Mouse (Mus musculus) left cerebral cortex, postnatal 10 days (tissue): ENCODE results near the gene Lrch3. TPM values are rescaled to one million over a fixed set of nuclear protein-coding genes. Genes with fewer than 3 reads are reported as not detected.
"Not testable (repeated sequence)": the region's sequence is repeated elsewhere in the genome, so short reads cannot be mapped to it uniquely, and the experiment has no call there.

ENCODE experiments used
- DNase-seq, 2 experiments: peaks; one replicate each; pipeline ENCODE4 v3.0.0; 2021 to 2022; ENCODE audit warnings: low spot score in 2 of 2, mixed read lengths in 1 of 2; ENCODE audit errors: extremely low spot score in 1 of 2
- intact Hi-C: fragments of 180-260 bp; cut with DNase I; formaldehyde crosslinking; loops from one replicate; pipeline ENCODE4 v1.15.1; 2025
- total RNA-seq, 2 experiments: library from RNA; stranded (reverse); gene quantifications; 2 replicates each; pipeline ENCODE4 v1.2.3; 2021

Lrch3 gene
- total RNA-seq, 2 experiments from 2014 or later, result 28.9 to 32.4 TPM

GRCm38 (mm10) chr16:32906186-32906585 is 7.7 kb upstream of the Lrch3 start:
- DNase-seq, result no peak

GRCm38 (mm10) chr16:32906727-32907126 is 7.2 kb upstream of the Lrch3 start:
- DNase-seq, result no peak
- intact Hi-C loops, result no loop called here

More at GRCm38 (mm10) chr16:32906186-32906585, 7.7 kb upstream of the Lrch3 start:
- intact Hi-C loops, result no loop called here

DNA sequence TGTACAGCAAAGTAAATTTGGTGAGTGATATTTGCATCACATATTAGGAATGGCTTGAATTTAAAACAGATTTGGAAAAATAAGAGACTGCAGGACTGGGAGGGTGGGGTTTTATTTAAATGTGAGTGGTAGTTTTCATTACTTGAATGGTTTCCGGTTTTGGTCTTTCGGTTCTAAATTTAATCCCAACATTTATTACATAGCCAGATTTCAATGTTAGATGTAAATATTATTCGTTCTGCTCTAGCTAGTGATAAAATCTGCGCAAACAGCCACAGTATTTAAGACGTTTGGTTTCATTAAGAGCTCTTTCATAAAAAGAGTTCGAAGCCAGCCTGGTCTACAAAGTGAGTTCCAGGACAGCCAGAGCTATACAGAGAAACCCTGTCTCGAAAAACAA is 688 bp upstream of the Lrch3 start:
- intact Hi-C loops, result loop anchor here (10.0 kb wide), 1 partner anchor 72 kb away; no protein-coding TSS in a partner anchor
- DNase-seq, result no peak

GRCm38 (mm10) chr16:32915292-32916068 is 1.6 kb downstream of the Lrch3 start:
- no peak for DNase-seq
- intact Hi-C loops, result loop anchor here (10.0 kb wide), 1 partner anchor 69 kb away; no protein-coding TSS in a partner anchor

- intact Hi-C loops, DNase-seq: not testable (repeated sequence)
These were observed 12.7 kb downstream of the Lrch3 start for GRCm38 (mm10) chr16:32926629-32927028.

GRCm38 (mm10) chr16:32927044-32927443 is 13.1 kb downstream of the Lrch3 start:
- intact Hi-C loops, result no loop called here
- no peak for DNase-seq

- no peak for DNase-seq
- intact Hi-C loops, result no loop called here
These were observed 16.0 kb downstream of the Lrch3 start for GRCm38 (mm10) chr16:32929918-32930317.

DNA sequence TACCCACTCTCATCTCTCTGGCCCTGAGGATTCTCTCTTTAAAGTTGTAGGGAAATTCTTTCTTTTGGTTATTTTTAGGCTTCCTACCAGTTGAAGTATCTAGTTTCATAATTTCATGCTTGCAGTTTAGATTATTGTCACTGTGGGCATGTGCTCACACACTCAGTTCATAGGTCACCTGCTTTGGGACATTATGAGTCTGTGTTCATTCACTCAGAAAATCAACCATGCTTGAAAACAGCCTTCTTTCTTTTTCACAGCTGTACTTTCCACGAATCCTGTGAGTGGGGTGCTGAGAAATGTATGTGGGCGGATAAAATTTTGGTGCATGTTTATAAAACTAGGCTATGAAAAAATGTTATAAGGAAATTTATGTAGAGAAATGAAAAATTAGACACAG is 20.6 kb downstream of the Lrch3 start:
- intact Hi-C loops, result no loop called here
- no peak for DNase-seq

- no peak for DNase-seq
- intact Hi-C loops, result no loop called here
These were observed 21.2 kb downstream of the Lrch3 start for GRCm38 (mm10) chr16:32935088-32935487.

DNA sequence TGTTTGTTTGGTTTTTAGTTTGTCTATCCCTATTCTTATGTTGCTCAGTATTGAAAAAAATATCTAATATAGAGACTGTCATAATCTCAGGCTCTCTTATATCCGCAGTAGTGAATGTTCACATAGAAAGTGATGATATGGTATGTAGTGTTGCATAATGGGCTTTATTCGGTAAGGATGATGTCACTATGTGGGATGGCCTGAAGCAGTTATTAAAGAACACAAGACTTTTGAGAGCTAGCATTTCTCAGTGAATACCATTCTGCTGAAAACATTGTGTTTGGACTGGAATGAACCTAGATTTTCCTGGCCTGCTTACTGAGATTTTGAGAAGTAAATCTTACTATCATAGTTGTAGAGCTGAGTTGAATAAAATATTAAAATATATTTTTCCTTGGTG is 23.5 kb downstream of the Lrch3 start:
- intact Hi-C loops, result no loop called here
- no peak for DNase-seq

GRCm38 (mm10) chr16:32939301-32939700 is 25.4 kb downstream of the Lrch3 start:
- intact Hi-C loops, result not testable (repeated sequence)
- DNase-seq, result peak; percentile 31 to 72

DNA sequence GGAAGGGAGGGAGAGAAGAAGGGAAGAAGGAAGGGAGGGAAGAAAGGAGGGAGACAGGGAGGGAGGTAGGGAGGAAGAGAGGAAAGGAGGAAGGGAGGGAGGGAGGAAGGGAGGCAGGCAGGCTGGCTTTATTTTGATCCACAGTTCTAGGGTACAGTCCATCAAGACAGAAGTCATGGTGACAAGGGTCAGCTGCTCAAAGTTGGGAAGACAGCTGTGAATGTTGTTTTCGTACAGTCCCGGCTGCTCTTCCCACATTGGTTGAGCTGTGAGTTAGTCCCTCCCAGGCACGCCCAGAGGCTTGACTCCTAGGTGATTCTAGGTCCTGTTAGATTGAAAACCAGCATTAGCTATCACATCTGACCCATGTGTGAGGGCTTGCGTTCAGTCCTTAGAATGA is 25.8 kb downstream of the Lrch3 start:
- intact Hi-C loops, DNase-seq: not testable (repeated sequence)

DNA sequence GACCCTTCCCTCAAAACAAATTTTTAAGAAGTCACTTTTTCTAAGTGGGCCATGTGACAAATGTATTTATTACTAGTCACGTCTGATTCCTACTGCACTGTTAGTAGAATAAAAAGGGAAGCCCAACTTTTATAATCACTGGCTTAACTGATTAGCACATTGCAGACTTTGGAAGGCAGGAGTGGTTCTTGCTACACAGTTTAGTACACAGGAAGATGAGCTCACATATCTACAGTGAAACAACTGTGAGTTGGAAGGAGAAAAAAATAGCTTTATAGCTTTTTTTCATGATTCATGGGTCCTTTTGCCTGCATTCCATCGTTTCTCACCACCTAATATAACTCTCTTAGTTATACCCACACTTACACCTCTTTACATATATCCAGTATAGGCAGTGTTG is 27.3 kb downstream of the Lrch3 start:
- DNase-seq, intact Hi-C loops: not testable (repeated sequence)

DNA sequence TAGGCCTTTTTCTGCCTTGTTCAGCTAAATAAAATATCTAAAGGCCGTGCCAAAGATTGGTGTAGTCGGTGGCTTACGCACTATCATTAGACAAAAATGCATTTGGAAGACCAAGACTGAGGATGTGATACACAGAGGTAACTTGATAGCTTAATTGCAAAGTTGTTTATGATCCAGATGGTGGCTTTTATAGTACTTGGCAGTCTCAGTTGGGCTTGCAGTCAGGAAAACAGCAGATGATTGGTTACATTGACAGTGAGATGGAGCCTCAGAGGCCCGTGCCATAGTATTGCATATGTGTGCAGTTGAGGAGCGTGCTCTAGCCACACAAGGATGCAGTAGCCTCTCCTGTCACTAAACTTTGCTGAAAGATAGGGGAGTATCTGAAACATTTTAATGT is 28.8 kb downstream of the Lrch3 start:
- intact Hi-C loops, result no loop called here
- no peak for DNase-seq

DNA sequence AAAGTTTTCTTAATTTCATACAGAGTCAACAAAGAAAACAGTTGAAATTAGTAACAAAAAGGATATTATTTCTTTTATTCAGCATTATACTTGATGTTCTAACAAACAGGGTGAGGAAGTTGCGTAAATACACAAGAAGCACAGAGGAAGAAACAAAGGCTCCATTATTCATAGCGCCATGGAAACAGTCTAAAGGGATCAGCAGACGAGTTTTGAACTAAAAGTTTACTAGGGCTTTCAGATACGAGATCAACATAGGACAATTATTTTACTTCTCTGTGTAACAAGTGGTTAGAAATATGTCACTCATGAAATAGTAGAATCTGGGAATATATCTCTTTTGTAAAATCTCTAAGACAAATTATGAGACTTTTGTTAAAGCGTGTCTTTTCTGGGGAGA is 31.5 kb downstream of the Lrch3 start:
- intact Hi-C loops, result no loop called here
- no peak for DNase-seq

DNA sequence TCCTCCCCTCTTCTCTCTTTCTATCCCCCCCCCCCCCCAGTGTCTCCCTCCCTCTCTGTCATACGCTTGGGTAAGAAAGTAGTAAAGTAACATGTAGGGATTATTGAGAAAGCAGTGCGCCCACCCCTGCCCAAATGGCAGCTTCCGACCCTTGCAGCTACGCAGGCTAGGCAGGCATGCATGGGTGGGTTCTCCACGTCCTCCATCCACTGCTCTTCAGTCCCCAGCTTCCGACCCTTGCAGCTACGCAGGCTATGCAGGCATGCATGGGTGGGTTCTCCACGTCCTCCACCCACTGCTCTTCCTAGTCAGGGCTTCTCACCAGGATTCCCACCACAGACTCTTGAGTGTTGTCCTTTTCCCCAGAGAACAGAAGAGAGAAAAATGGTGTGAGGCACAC is 34.1 kb downstream of the Lrch3 start:
- no peak for DNase-seq
- intact Hi-C loops, result no loop called here

DNA sequence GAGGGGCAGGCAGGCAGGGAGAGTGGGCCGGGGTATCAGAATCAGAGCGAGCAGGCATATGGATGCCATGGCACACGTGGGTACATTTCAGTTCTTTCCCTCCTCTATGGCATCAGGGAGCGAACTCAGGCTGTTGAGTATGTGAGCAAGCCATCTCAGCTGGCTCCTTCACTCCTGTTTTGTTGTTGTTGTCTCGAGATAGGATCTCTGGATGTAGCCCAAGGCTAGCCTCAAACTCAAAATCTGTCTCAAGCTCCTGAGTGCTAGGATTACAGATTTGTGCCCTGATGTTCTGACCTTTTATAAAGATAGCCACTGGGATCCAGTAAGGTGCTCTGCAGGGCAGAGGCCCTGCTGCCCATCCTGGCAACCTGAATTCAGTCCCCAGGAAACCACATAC is 34.8 kb downstream of the Lrch3 start:
- intact Hi-C loops, result no loop called here
- DNase-seq, result no peak

DNA sequence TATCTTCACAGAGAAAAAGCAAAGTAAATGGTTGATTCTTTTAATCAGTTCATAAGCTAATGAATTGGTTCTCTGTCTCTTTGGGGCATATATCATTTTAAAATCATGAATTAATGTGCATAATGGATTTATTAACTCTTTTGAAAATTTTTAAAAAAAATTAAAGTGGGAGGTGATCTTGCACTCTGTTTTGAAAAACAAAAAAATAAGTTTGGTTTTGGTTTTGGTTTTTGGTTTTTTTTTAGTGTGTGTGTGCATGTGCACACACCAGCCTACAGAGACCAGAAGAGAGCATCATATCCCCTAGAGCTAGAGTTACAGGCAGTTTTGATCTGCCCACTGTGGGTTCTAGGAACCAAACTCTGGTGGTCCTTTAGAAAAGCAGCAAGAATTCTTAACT is 35.4 kb downstream of the Lrch3 start:
- no peak for DNase-seq
- intact Hi-C loops, result no loop called here

- intact Hi-C loops, result no loop called here
- no peak for DNase-seq
These were observed 37.2 kb downstream of the Lrch3 start for GRCm38 (mm10) chr16:32951074-32951473.

DNA sequence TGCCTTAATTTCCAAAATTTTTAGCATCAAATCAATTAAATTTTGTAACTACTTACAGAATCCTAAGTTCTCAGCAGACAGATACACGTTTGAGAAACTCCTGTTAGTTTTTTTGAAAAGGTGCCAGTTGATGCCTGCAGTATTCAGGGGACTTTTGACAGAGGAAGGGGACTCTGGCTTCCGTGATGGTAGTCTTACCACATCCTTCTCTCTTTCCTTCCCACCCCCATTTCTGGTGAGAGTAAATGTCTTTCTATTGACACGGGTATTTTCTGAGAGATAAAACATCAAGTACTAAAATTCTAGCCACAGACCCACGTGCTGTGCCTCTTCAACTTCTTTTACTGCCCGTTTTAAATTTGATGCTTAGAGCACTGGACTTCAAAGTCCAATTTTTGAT is 39.9 kb downstream of the Lrch3 start:
- intact Hi-C loops, result no loop called here
- DNase-seq, result no peak

- intact Hi-C loops, result no loop called here
- DNase-seq, result no peak
These were observed 40.4 kb downstream of the Lrch3 start for GRCm38 (mm10) chr16:32954304-32954703.
